Mouse (Mus musculus) heart, embryonic 13.5 days (tissue): Measurements from ENCODE around the gene Slc10a1. TPM values are rescaled to one million over a fixed set of nuclear protein-coding genes. Genes with fewer than 3 reads are reported as not detected.

Experiments
- ATAC-seq: fragments of 200-750 bp; cut with Nextera tagmentation; 2 replicates; pipeline ENCODE4 v1.8.0; 2017; ENCODE audit warnings: moderate TSS enrichment; ENCODE audit not compliant: insufficient number of reproducible peaks, low FRiP score, low TSS enrichment; ENCODE audit errors: extremely low read depth
- H3K27ac ChIP-seq: fragments of 300-500 bp; sonication (generic); replicated peaks from 2 replicates; pipeline ENCODE4 v1.5.1; 2015; ENCODE audit warnings: moderate library complexity, mild to moderate bottlenecking, inconsistent platforms
- H3K27me3 ChIP-seq: fragments of 300-500 bp; sonication (generic); replicated peaks from 2 replicates; pipeline ENCODE4 v1.6.1; 2015; ENCODE audit warnings: mild to moderate bottlenecking, inconsistent platforms
- H3K36me3 ChIP-seq: fragments of 300-500 bp; sonication (generic); 2 replicates; pipeline ENCODE4 v1.6.1; 2015; ENCODE audit warnings: mild to moderate bottlenecking, inconsistent platforms
- H3K4me1 ChIP-seq: fragments of 300-500 bp; sonication (generic); 2 replicates; pipeline ENCODE4 v1.6.1; 2015; ENCODE audit warnings: inconsistent platforms
- H3K4me2 ChIP-seq: fragments of 300-500 bp; sonication (generic); 2 replicates; pipeline ENCODE4 v1.6.1; 2015; ENCODE audit warnings: inconsistent platforms, mild to moderate bottlenecking, moderate library complexity
- H3K4me3 ChIP-seq: fragments of 300-500 bp; sonication (generic); 2 replicates; pipeline ENCODE4 v1.5.1; 2015; ENCODE audit warnings: moderate library complexity, mild to moderate bottlenecking, inconsistent platforms
- H3K9ac ChIP-seq: fragments of 300-500 bp; sonication (generic); 2 replicates; pipeline ENCODE4 v1.6.1; 2015; ENCODE audit warnings: inconsistent platforms, mild to moderate bottlenecking, moderate library complexity
- H3K9me3 ChIP-seq: fragments of 300-500 bp; sonication (generic); 2 replicates; pipeline ENCODE4 v1.6.1; 2016; ENCODE audit warnings: inconsistent platforms
- WGBS: fragments of 180-500 bp; shearing (Covaris S2); methylation state at CpG from one replicate; pipeline ENCODE4 v1.1.7; 2015; ENCODE audit warnings: mixed read lengths; 5-methylcytosine and 5-hydroxymethylcytosine counted together
- polyA plus RNA-seq: library from polyadenylated mRNA; unstranded; fragments of >200 nt; fragmentation: Nextera tagmentation; extraction: Ambion mirVana; gene quantifications from 2 replicates; pipeline ENCODE4 v1.2.1, GENCODE M21; 2015

Gene Slc10a1
- polyA plus RNA-seq, 1 experiment from 2014 or later: 0.47 TPM

DNA sequence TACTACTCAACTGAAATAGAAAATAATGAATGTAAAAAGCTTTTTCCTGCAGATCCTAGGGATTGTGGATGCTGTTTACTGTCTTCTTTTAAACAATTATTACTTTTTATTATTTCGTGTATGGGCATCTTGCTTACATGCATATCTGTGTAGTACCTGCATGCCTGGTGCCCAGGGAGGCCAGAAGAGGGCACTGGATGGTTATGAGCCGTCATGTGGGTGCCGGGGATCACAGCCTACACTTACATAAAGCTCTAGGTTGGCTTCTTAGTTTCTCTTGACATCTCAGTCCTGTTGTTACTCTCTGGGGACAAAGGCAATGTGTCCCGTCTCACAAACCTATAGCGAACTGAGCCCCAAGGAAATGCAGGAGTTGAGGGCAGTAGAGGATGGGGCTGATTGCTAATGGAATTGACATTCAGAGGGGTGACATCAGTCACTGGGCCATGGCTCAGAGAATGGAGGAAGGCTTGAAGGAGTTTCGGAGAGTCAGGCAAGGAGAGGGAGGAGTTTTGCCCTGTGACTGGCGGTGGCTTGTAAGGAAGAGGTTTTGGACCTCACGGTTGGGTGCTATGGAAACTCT lies 24.1 kb upstream of the Slc10a1 start:
- Histone ChIP-seq H3K9me3 (peaks cover 4% of the 10 kb centered on the region), H3K4me2 (no peak overlapping the region), H3K27ac (no peak overlapping the region), H3K4me1 (no peaks in the 10 kb centered on the region), H3K9ac (no peak overlapping the region), H3K27me3 (peaks cover 21% of the 10 kb centered on the region), H3K4me3 (no peak overlapping the region), H3K36me3 (no peaks in the 10 kb centered on the region)
- ATAC-seq: no peak
- 71% methylated on average over 8 of the region's 8 CpGs for WGBS

DNA sequence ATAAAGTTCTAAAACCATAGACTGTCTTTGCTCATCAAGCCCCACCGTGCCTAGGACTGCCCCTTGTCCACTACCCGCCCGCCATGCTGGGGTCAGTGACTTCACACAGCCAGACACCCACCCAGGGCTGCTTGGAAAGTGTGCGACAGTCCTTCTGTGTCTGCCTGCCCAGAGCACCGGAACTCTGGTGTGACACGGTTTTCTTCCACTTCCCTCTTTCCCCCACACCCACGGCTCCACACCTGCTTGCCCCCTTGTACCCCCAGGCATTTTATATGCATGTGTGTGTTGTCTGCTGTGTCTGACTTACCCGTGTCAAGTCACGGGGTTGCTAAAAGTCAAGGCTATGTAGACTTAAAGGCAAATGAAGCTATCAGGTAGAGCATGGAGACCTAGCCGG lies 23.3 kb upstream of the Slc10a1 start:
- Histone ChIP-seq H3K9ac (no peak overlapping the region), H3K4me3 (no peak overlapping the region), H3K4me1 (no peaks in the 10 kb centered on the region), H3K27me3 (peaks cover 12% of the 10 kb centered on the region), H3K9me3 (peaks cover 4% of the 10 kb centered on the region), H3K4me2 (no peak overlapping the region), H3K36me3 (no peaks in the 10 kb centered on the region), H3K27ac (no peak overlapping the region)
- no peak for ATAC-seq
- 73% methylated on average over 10 of the region's 10 CpGs for WGBS

DNA sequence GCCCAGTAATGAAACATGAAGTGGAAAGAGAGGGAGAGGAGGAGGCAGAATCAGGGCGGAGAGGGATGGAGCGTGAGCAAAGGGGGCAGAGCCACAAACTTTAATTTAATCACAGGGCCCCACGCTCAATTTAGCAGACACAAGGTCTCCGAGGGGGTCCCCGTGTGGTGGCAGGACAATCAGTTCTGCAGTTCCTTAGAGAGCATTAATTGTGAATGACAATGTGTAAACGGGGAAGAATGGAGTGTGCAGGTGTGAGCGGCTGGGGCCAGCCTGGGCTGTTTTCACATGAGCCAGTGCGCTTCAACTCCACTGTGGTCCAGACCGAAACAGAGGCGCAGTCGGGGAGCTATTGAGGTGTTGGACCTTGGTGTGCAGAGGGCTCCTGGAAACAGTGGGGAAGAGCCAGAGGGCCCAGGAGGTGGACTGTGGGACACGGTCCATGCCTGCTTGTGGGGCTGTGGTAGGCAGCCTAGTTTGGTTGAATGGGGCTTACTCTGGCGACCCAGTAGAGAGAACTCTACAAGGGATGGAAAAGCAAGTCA lies 22.5 kb upstream of the Slc10a1 start:
- peaks cover 4% of the 10 kb centered on the region for H3K9me3 ChIP-seq
- H3K4me3 ChIP-seq: no peak overlapping the region
- no peak for ATAC-seq
- H3K9ac ChIP-seq: no peak overlapping the region
- H3K4me2 ChIP-seq: no peak overlapping the region
- peaks cover 9% of the 10 kb centered on the region for H3K27me3 ChIP-seq
- H3K4me1 ChIP-seq: no peaks in the 10 kb centered on the region
- no peaks in the 10 kb centered on the region for H3K36me3 ChIP-seq
- no peak overlapping the region for H3K27ac ChIP-seq
- 84% methylated on average over 13 of the region's 13 CpGs for WGBS

DNA sequence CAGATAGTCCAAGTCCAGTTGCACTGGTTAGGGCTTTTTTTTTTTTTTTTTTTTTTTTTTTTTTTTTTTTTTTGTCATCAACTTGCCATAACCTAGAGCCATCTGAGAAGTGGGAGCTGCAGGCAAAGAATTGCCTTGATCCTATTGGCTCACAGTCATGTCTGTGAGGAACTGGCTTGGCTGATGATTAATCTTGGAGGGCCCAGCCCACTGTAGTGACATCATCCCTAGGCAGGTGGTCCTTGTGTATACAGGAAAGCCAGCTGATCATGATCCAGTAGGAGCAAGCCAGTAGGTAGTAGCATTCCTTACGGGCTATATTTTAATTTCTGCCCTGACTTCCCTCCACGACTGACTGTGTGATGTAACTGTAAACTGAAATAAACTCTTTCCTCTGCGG lies 19.8 kb upstream of the Slc10a1 start:
- ATAC-seq: no peak
- no peak overlapping the region for H3K9ac ChIP-seq
- WGBS: 75% methylated on average over 3 of the region's 3 CpGs
- H3K36me3 ChIP-seq: no peaks in the 10 kb centered on the region
- no peak overlapping the region for H3K4me3 ChIP-seq
- no peaks in the 10 kb centered on the region for H3K4me1 ChIP-seq
- no peak overlapping the region for H3K27ac ChIP-seq
- no peak overlapping the region for H3K4me2 ChIP-seq
- H3K9me3 ChIP-seq: no peaks in the 10 kb centered on the region
- peaks cover 14% of the 10 kb centered on the region for H3K27me3 ChIP-seq

DNA sequence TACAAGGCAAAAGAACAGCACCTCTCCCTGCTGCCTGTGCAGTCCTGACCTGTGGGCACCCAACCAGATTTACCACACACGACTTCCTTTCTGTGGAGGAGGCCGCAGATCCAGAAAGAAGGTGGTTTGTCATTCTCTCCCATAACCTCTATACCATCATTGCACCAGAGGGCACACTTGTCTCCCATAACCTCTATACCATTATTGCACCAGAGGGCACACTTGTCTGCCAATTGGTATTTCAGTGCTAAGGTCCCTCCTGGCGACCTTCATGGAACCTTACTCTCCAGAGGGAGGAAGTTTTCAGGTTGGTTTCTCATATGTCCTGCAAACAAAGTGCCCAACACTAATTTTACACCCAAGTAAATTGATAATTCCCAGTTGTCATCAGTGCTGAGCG lies 18.1 kb upstream of the Slc10a1 start:
- Histone ChIP-seq H3K4me2 (no peak overlapping the region), H3K27ac (no peak overlapping the region), H3K9ac (no peak overlapping the region), H3K4me1 (no peaks in the 10 kb centered on the region), H3K36me3 (no peaks in the 10 kb centered on the region), H3K9me3 (no peaks in the 10 kb centered on the region), H3K27me3 (peaks cover 11% of the 10 kb centered on the region; the same call in 1 of the 2 replicates), H3K4me3 (no peak overlapping the region)
- 77% methylated on average over 4 of the region's 4 CpGs for WGBS
- no peak for ATAC-seq

DNA sequence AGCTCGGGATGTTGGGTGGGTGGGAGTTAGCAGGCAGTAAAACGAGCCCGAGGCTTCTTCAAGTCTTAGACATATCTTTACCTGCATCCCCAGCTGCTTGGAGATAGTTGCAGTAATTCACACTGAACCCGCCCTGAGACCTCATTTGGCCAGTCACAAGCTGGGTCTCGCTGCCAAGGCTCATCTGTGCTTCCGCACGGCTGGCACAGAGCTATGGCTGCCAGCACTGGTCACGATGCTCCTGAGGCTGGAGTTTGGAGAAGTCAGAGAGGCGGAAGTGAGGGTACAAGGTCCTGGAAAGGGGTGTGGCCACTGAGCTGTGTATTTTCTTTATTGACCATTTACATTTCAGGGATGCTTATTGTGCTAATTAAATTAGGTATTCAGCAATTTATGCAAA lies 15.2 kb upstream of the Slc10a1 start:
- peaks cover 7% of the 10 kb centered on the region; the same call in 1 of the 2 replicates for H3K27me3 ChIP-seq
- ATAC-seq: no peak
- no peak overlapping the region for H3K4me2 ChIP-seq
- H3K36me3 ChIP-seq: no peaks in the 10 kb centered on the region
- no peak overlapping the region for H3K27ac ChIP-seq
- 61% methylated on average over 9 of the region's 9 CpGs for WGBS
- no peaks in the 10 kb centered on the region for H3K4me1 ChIP-seq
- H3K9me3 ChIP-seq: no peaks in the 10 kb centered on the region
- H3K4me3 ChIP-seq: no peak overlapping the region
- no peak overlapping the region for H3K9ac ChIP-seq

DNA sequence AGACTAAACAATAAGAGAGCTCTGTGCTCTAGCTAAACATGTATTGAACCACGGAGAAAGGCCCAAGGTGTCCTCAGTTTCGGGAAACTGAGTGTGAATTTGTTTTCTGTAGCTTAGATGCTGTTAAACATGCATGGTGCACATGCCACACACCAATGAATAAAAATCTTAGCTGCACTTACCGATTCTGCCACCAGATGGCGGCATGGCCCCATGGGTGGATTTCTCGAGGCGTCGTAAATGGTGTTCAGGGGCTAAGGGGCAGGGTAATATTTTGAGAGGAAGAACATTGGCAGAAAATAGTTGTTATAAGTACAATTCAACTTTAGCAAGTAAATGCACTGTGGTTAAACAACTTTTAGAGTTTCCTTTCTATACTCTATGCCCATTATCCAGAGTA lies 13.8 kb upstream of the Slc10a1 start:
- no peak for ATAC-seq
- Histone ChIP-seq H3K4me1 (no peaks in the 10 kb centered on the region), H3K36me3 (no peaks in the 10 kb centered on the region), H3K27me3 (peaks cover 7% of the 10 kb centered on the region; the same call in 1 of the 2 replicates), H3K4me2 (no peak overlapping the region), H3K9ac (no peak overlapping the region), H3K4me3 (no peak overlapping the region), H3K9me3 (no peaks in the 10 kb centered on the region), H3K27ac (no peak overlapping the region)
- WGBS: 1% methylated on average over 7 of the region's 7 CpGs

DNA sequence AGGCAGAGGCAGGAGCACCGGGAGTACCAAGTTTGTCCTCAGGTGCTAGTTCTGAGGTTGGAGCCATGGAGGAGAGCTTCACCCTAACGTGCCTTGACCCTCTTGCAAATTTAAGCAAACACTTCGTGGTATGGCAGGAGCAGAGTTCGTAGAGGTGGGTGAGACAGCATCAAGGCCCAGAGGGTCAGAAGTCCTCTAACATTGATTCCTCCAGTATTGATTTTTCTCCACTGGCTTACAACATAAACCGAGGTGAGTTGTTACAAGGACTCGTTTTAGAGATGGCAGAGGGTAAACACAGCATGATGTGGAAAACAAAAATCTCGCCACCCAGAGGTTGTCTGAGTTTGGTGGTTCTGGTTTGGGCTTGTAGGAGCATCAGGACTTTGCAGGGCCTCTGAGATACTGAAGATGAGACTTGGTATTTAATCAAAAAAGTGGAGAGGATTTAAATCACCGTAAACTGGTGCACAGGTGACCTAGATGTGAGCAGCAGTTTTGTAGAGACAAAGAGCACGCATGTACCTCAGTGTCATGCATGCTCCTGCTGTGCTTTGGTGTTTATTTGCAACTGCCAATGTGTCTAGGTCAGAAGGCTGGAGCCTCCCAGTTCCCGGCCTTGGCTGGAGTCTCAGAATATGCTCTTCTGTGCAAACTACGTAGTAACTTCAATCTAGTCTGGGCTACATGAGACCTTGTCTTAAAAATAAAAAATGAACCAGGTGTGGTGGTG lies 7.6 kb upstream of the Slc10a1 start:
- Histone ChIP-seq H3K4me1 (no peaks in the 10 kb centered on the region), H3K36me3 (no peaks in the 10 kb centered on the region), H3K27ac (no peak overlapping the region), H3K9ac (no peak overlapping the region), H3K4me2 (no peak overlapping the region), H3K4me3 (no peak overlapping the region), H3K27me3 (no peaks in the 10 kb centered on the region), H3K9me3 (no peaks in the 10 kb centered on the region)
- WGBS: 74% methylated on average over 11 of the region's 11 CpGs
- ATAC-seq: no peak

DNA sequence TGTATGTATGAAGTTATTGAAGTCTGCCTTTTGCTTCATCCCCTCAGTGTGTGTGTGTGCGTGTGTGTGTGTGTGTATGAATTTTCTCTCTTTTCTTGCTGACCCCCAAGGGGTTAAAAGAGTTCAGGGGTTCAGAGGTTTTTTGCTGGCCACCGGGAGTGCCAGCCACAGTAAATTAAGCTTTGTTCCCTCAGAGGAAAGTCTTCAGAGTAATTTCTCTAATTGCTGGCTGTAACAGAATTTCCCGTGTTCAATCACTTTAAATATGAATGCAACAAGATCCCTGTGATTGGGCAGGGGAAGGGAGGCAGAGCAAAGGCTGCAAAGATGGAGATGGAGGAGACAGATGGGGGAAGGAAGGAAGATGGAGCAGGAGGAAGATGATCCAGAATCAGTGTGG lies 3.3 kb upstream of the Slc10a1 start:
- Histone ChIP-seq H3K4me2 (no peak overlapping the region), H3K27ac (no peak overlapping the region), H3K27me3 (no peaks in the 10 kb centered on the region), H3K4me3 (no peak overlapping the region), H3K9me3 (no peaks in the 10 kb centered on the region), H3K36me3 (no peaks in the 10 kb centered on the region), H3K9ac (no peak overlapping the region), H3K4me1 (no peaks in the 10 kb centered on the region)
- WGBS: 35% methylated on average over 3 of the region's 3 CpGs
- no peak for ATAC-seq

DNA sequence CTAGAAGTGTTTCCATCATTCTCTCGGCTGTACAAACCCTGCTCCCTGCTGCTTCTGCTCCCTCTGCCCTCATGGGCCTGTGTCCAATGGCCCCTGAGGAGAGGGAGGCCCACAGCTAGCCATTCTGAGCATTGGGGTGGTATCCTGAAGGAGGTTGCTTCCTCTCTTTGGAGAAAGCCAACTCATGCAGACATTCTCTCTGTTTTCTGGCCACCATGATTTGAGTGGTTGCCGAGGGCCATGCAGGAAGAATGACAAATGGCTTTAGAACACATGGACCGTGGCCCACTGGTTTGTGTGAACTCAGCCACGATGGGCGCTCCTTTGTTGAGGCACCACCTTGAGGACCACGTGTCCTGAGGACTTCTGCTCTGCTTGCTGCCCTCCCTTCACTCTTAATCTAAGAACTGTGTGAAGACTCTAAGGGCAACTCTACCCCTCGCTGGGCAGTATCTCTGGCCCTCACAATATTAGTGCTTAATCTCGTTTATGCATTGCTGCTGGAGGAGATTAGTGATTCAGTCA lies 1.7 kb upstream of the Slc10a1 start:
- no peaks in the 10 kb centered on the region for H3K4me1 ChIP-seq
- no peak overlapping the region for H3K4me2 ChIP-seq
- H3K9me3 ChIP-seq: no peaks in the 10 kb centered on the region
- H3K27me3 ChIP-seq: no peaks in the 10 kb centered on the region
- no peak overlapping the region for H3K9ac ChIP-seq
- no peak overlapping the region for H3K4me3 ChIP-seq
- 65% methylated on average over 8 of the region's 8 CpGs for WGBS
- H3K36me3 ChIP-seq: no peaks in the 10 kb centered on the region
- H3K27ac ChIP-seq: no peak overlapping the region
- ATAC-seq: no peak

DNA sequence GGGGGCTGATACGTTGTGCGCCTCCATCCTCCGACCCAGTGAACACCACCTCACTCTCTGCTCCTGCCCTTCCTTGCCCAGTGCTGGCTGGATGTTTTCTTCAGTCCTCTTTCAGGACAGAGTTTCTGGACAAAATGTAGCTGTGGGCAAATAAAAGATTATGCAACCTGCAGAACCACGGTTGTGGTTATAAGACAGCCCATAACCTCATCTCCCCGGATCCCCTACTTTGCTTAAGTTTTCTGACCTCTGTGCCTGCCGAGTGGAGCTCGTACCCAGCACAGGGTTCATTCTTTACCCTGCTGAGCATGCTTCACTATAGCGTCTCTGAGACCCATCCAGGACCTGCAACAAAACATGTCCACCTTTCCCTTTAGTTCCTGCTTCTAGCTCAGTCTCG lies 587 bp downstream of the Slc10a1 start:
- no peak overlapping the region for H3K4me2 ChIP-seq
- no peaks in the 10 kb centered on the region for H3K36me3 ChIP-seq
- H3K9ac ChIP-seq: no peak overlapping the region
- H3K27me3 ChIP-seq: no peaks in the 10 kb centered on the region
- H3K9me3 ChIP-seq: no peaks in the 10 kb centered on the region
- ATAC-seq: no peak
- 79% methylated on average over 9 of the region's 9 CpGs for WGBS
- no peak overlapping the region for H3K27ac ChIP-seq
- H3K4me3 ChIP-seq: no peak overlapping the region
- H3K4me1 ChIP-seq: no peaks in the 10 kb centered on the region
